Mouse (Mus musculus) heart, postnatal 10 days (tissue): ENCODE data around the gene Rep15. TPM values are rescaled to one million over a fixed set of nuclear protein-coding genes. Genes with fewer than 3 reads are reported as not detected.

ENCODE experiments used
- total RNA-seq, 2 experiments: library from RNA; stranded (reverse); gene quantifications; 2 replicates each; pipeline ENCODE4 v1.2.3; 2021

The Rep15 gene
- total RNA-seq, 2 experiments from 2014 or later, result 1.1 to 1.3 TPM

Other genes starting within 250 kb of the Rep15 start
- 1 to 10 TPM; 1.4 to 1.5 TPM for gene Arntl2, start 236.5 kb upstream of the Rep15 start, total RNA-seq
- gene Smco2, start 182.5 kb upstream of the Rep15 start, total RNA-seq, result under 1 TPM; 0.40 to 0.62 TPM
- 100 to 1,000 TPM in 1 of 2 experiments, 10 to 100 TPM in 1; 78.5 to 106 TPM for gene Ppfibp1, start 144.1 kb upstream of the Rep15 start, total RNA-seq
- gene 1700034J05Rik, start 78.2 kb upstream of the Rep15 start, total RNA-seq, result not detected
- 100 to 1,000 TPM; 145 to 150 TPM for gene Mrps35, start 10.2 kb downstream of the Rep15 start, total RNA-seq
- not detected for gene Mansc4, start 54.4 kb downstream of the Rep15 start, total RNA-seq
- 1 to 10 TPM; 8.5 to 9.5 TPM for gene Klhl42, start 58.8 kb downstream of the Rep15 start, total RNA-seq
- gene Pthlh, start 231.6 kb downstream of the Rep15 start, total RNA-seq, result 1 to 10 TPM; 1.2 TPM